Mouse (Mus musculus): ENCODE results near the gene 1810055G02Rik. TPM values are rescaled to one million over a fixed set of nuclear protein-coding genes. Genes with fewer than 3 reads are reported as not detected.

The 1810055G02Rik gene
- 1 to 10 TPM; 3.4 to 5.3 TPM for polyA plus RNA-seq (2017; shearing (Covaris generic))

GRCm38 (mm10) chr19:3708078-3709012 lies at the start of gene 1810055G02Rik:
Gene 1810055G02Rik, plus strand, starts transcription at chr19:3708293.

GRCm38 (mm10) chr19:3686215-3686894 lies 21.7 kb upstream of the 1810055G02Rik start, which contains the start of gene Lrp5:
Gene Lrp5, minus strand, starts transcription at chr19:3686564.

GRCm38 (mm10) chr19:3767276-3767780 lies 59.2 kb downstream of the 1810055G02Rik start, which contains the start of gene Kmt5b:
Gene Kmt5b, plus strand, starts transcription at chr19:3767421.

Other genes starting within 250 kb of the 1810055G02Rik start
- gene Ppp6r3, start 132.5 kb upstream of the 1810055G02Rik start, polyA plus RNA-seq (2017; shearing (Covaris generic)): 10 to 100 TPM; 64.7 to 66.8 TPM
- under 1 TPM; 0.26 to 0.59 TPM for gene Lrp5, start 21.7 kb upstream of the 1810055G02Rik start, polyA plus RNA-seq (2017; shearing (Covaris generic))
- 10 to 100 TPM; 62.5 to 74.5 TPM for gene Kmt5b, start 59.1 kb downstream of the 1810055G02Rik start, polyA plus RNA-seq (2017; shearing (Covaris generic))
- 10 to 100 TPM in 1 of 2 experiments, 1 to 10 TPM in 1; 7.6 to 13.0 TPM for gene Chka, start 143.5 kb downstream of the 1810055G02Rik start, polyA plus RNA-seq (2017; shearing (Covaris generic))
- gene Tcirg1, start 198.8 kb downstream of the 1810055G02Rik start, polyA plus RNA-seq (2017; shearing (Covaris generic)): 10 to 100 TPM; 58.6 to 70.8 TPM
- gene Ndufs8, start 204.5 kb downstream of the 1810055G02Rik start, polyA plus RNA-seq (2017; shearing (Covaris generic)): 100 to 1,000 TPM; 218 to 241 TPM
- 1 to 10 TPM in 1 of 2 experiments, under 1 TPM in 1; 0.63 to 1.3 TPM for gene Aldh3b1, start 221.5 kb downstream of the 1810055G02Rik start, polyA plus RNA-seq (2017; shearing (Covaris generic))
- gene Unc93b1, start 226.9 kb downstream of the 1810055G02Rik start, polyA plus RNA-seq (2017; shearing (Covaris generic)): 10 to 100 TPM; 24.4 to 40.8 TPM

All from activated CD4-positive, CD25-positive, alpha-beta regulatory T cell (primary cell).